ENCODE assay signal across 24 mouse cellular contexts in the genomic region with DNA sequence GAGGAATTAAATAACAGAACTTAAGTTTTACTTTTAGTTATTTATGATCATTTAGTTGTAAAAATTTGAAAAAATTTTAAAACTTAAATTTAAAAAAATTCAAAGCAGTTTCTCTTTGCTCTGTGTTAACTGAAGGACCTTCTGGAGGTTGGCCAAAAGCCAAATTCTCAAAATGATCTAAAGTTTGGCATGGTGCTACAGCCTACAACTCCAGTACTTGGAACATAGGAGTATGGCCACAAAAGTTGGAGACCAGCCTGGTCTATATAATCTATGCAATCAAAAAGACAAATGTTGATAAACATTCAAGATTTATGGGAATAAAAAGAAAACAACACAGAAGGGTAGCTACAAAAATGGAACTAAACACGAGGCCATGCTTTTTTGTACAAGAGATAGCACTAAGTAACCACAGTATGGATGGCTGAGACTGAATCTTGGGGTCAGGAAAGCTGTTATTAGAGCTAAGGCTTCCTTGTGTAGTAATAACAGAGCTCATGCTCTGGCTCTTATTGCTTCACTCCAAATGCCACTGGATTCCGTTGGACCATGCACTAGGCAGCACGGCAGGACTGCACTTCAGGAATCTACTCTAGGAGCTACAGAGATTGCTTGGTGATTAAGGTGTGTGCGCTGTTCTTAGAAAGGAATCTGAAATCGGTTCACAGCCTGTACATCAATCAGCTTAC. TPM values are rescaled to one million over a fixed set of nuclear protein-coding genes. Genes with fewer than 3 reads are reported as not detected.
"Had no signal": no experiment of that assay in that cellular context is flagged by ENCODE, and none has a peak within 500 bp of the region (broad histone marks: within the 10 kb centered on the region; RNA-seq: fewer than 3 reads in every experiment).

No protein-coding gene starts in this region.

- H3K4me2 ChIP-seq: limb, embryonic 13.5 days; liver, embryonic 12.5 days; liver, embryonic 15.5 days; midbrain, embryonic 12.5 days; midbrain, embryonic 15.5 days; neural tube, embryonic 12.5 days; neural tube, embryonic 15.5 days had no signal

- H3K9ac ChIP-seq: limb, embryonic 13.5 days; liver, embryonic 12.5 days; liver, embryonic 15.5 days; midbrain, embryonic 12.5 days; midbrain, embryonic 15.5 days; neural tube, embryonic 12.5 days; neural tube, embryonic 15.5 days had no signal

- H3K27me3 ChIP-seq: limb, embryonic 13.5 days; liver, embryonic 12.5 days; liver, embryonic 15.5 days; midbrain, embryonic 12.5 days; midbrain, embryonic 15.5 days; neural tube, embryonic 12.5 days; neural tube, embryonic 15.5 days had no signal

- H3K4me3 ChIP-seq: layer of hippocampus, adult 2 months; limb, embryonic 10.5 days; limb, embryonic 13.5 days; liver, embryonic 12.5 days; liver, embryonic 15.5 days; midbrain, embryonic 12.5 days; midbrain, embryonic 15.5 days; neural tube, embryonic 12.5 days; neural tube, embryonic 15.5 days had no signal

- H3K27ac ChIP-seq: layer of hippocampus, adult 2 months; limb, embryonic 10.5 days; limb, embryonic 13.5 days; liver, embryonic 12.5 days; liver, embryonic 15.5 days; macrophage; midbrain, embryonic 12.5 days; midbrain, embryonic 15.5 days; neural tube, embryonic 12.5 days; neural tube, embryonic 15.5 days had no signal

- H3K9me3 ChIP-seq: limb, embryonic 10.5 days; limb, embryonic 13.5 days; liver, embryonic 12.5 days; liver, embryonic 15.5 days; midbrain, embryonic 12.5 days; midbrain, embryonic 15.5 days; neural tube, embryonic 12.5 days; neural tube, embryonic 15.5 days had no signal

- DNase-seq: kidney, adult 18-20 months; kidney, adult 9 months; kidney, postnatal 14 days; layer of hippocampus, adult 9-11 months; liver; lung, adult 2 months; retina, postnatal 1 day; right cerebral cortex, postnatal 25 days; spleen, adult 18-20 months; thymus, postnatal 25 days had no signal

- H3K4me1 ChIP-seq: limb, embryonic 10.5 days; limb, embryonic 13.5 days; liver, embryonic 12.5 days; liver, embryonic 15.5 days; midbrain, embryonic 12.5 days; midbrain, embryonic 15.5 days; neural tube, embryonic 12.5 days; neural tube, embryonic 15.5 days had no signal

- ATAC-seq: liver, embryonic 12.5 days; midbrain, embryonic 15.5 days had no signal

RNA-seq across cellular contexts. Expression of a gene that starts 17.3 kb away (rescaled TPM):
- polyA plus RNA-seq: intestine, embryonic 14.5 days; kidney, embryonic 16.5 days; large intestine, adult 2 months; limb, embryonic 10.5 days; limb, embryonic 13.5 days; liver, embryonic 12.5 days; liver, embryonic 15.5 days; lung, adult 2 months; macrophage; midbrain, embryonic 12.5 days; midbrain, embryonic 15.5 days; neural tube, embryonic 12.5 days; neural tube, embryonic 15.5 days; thymus, postnatal 0 days had no signal
